Mouse (Mus musculus) lung, postnatal 0 days (tissue): ENCODE measurements around the gene Tubg1. TPM values are rescaled to one million over a fixed set of nuclear protein-coding genes. Genes with fewer than 3 reads are reported as not detected.
A peak's percentile ranks its signal among the peaks of the same experiment; 100 is the strongest.

Experiments used
- ATAC-seq: fragments of 200-750 bp; cut with Nextera tagmentation; 2 replicates; pipeline ENCODE4 v1.8.0; 2017; ENCODE audit warnings: moderate library complexity
- DNase-seq: peaks from one replicate; pipeline ENCODE4 v3.0.0-alpha.2; 2016; ENCODE audit warnings: low spot score
- H3K27ac ChIP-seq: fragments of 300-500 bp; sonication (generic); 2 replicates; pipeline ENCODE4 v1.5.1; 2014; ENCODE audit warnings: antibody characterized with exemption, mild to moderate bottlenecking, low read length, mixed read lengths
- H3K27me3 ChIP-seq: fragments of 300-500 bp; sonication (generic); replicated peaks from 2 replicates; pipeline ENCODE4 v1.6.1; 2014; ENCODE audit warnings: low read length, mixed read lengths; ENCODE audit not compliant: insufficient read depth
- H3K36me3 ChIP-seq: fragments of 300-500 bp; sonication (generic); 2 replicates; pipeline ENCODE4 v1.6.1; 2014; ENCODE audit warnings: low read length, mixed read lengths; ENCODE audit not compliant: insufficient read depth
- H3K4me1 ChIP-seq: fragments of 300-500 bp; sonication (generic); 2 replicates; pipeline ENCODE4 v1.6.1; 2014; ENCODE audit warnings: antibody characterized with exemption, low read depth, low read length, mixed read lengths; ENCODE audit not compliant: insufficient read depth
- H3K4me2 ChIP-seq: fragments of 300-500 bp; sonication (generic); replicated peaks from 2 replicates; pipeline ENCODE4 v1.6.1; 2014; ENCODE audit warnings: low read depth, mild to moderate bottlenecking, low read length, moderate library complexity, mixed read lengths
- H3K4me3 ChIP-seq: fragments of 300-500 bp; sonication (generic); 2 replicates; pipeline ENCODE4 v1.5.1; 2014; ENCODE audit warnings: low read depth, low read length
- H3K9ac ChIP-seq: fragments of 300-500 bp; sonication (generic); replicated peaks from 2 replicates; pipeline ENCODE4 v1.6.1; 2014; ENCODE audit warnings: low read depth, mild to moderate bottlenecking
- H3K9me3 ChIP-seq: fragments of 300-500 bp; sonication (generic); 2 replicates; pipeline ENCODE4 v1.6.1; 2016; ENCODE audit warnings: low read length, mixed read lengths
- CTCF ChIP-seq: IDR thresholded peaks from 2 replicates; pipeline ENCODE4 v1.5.1; 2016; ENCODE audit warnings: antibody characterized with exemption, mild to moderate bottlenecking
- EP300 ChIP-seq: IDR thresholded peaks from 2 replicates; pipeline ENCODE4 v1.6.1; 2016; ENCODE audit warnings: antibody characterized with exemption, mild to moderate bottlenecking, control low read depth
- WGBS: fragments of 180-500 bp; shearing (Covaris S2); extraction: QIAGEN DNeasy Blood & Tissue Kit; methylation state at CpG from one replicate; pipeline ENCODE4 v1.1.7; 2014; 5-methylcytosine and 5-hydroxymethylcytosine counted together
- polyA plus RNA-seq: library from polyadenylated mRNA; unstranded; fragments of >200 nt; fragmentation: Nextera tagmentation; extraction: Ambion mirVana; gene quantifications from 2 replicates; pipeline ENCODE4 v1.2.1, GENCODE M21; 2015

The Tubg1 gene
- polyA plus RNA-seq, 1 experiment from 2014 or later = 25.8 TPM

DNA sequence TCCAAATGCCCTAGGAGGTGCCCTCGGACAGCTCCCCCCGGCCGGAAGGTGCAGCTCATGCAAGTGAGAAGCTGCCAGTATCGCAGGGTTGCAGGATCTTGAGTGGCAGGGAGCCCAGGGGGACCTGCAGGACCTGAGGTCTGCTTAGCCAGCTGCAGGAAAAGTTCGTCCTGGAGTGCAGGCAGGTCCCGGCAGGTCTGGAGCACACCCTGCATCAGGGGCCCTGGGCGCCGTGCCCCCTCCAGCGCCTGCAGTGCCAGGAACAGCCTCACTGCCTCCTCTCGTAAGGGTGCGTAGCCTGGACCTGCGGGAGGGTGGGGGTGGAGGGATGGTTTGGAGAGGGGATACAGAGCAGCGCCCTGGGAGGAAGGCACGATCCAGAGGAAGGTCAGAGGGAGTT, 46.6 kb downstream of the Tubg1 start:
- H3K27ac ChIP-seq = no peak overlapping the region
- peaks cover 23% of the 10 kb centered on the region for H3K36me3 ChIP-seq
- H3K9me3 ChIP-seq = no peaks in the 10 kb centered on the region
- no peak overlapping the region for H3K4me2 ChIP-seq
- TF ChIP-seq CTCF (no peak), EP300 (no peak)
- DNase-seq = no peak
- H3K4me1 ChIP-seq = peaks cover 14% of the 10 kb centered on the region; the same call in 1 of the 2 replicates
- no peaks in the 10 kb centered on the region; the same call in 1 of the 2 replicates for H3K27me3 ChIP-seq
- no peak overlapping the region for H3K4me3 ChIP-seq
- WGBS = 79% methylated on average over 14 of the region's 14 CpGs
- ATAC-seq = no peak
- H3K9ac ChIP-seq = no peak overlapping the region

DNA sequence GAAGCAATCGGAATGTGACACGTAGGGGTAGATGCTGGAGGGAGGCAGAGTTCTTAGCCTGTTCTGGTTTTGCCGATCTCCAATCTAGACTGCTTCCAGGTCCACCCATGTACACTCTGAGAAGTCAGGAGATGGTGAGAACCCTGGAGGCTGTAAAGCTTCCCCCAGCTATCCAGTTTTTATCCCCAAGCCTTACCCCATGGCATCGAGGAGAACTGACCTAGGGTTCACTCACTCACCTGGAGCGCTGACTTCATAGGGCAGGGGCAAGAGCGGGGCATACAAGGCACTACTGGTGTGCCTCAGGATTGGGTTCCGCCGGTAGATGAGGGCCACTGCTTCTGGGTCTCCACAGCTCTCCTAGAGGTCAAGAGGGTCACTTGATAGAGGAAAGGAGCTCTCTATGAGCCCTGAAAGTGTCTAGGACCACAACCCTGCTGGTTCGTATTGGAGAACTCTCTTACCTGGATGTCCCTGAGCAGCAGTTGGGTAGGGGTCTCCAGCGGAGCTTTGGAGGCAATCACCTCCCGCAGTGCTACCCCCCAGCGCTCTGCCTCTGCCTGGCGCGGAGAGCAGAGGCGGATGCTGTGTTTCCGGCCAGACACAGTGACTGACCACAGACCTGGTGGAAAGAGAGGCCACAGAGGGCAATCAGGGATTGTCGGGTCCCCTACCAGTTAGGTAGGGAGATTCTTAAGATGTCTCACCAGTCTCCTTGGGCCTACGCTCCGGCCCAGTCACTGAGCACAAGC, 47.6 kb downstream of the Tubg1 start:
- TF ChIP-seq CTCF (no peak), EP300 (no peak)
- Histone ChIP-seq H3K4me2 (no peak overlapping the region), H3K9me3 (no peaks in the 10 kb centered on the region), H3K27me3 (no peaks in the 10 kb centered on the region; the same call in 1 of the 2 replicates), H3K4me3 (no peak overlapping the region), H3K36me3 (peaks cover 20% of the 10 kb centered on the region), H3K27ac (no peak overlapping the region), H3K4me1 (peaks cover 17% of the 10 kb centered on the region; the same call in 1 of the 2 replicates), H3K9ac (no peak overlapping the region)
- WGBS = 80% methylated on average over 19 of the region's 19 CpGs
- DNase-seq = no peak
- no peak for ATAC-seq

DNA sequence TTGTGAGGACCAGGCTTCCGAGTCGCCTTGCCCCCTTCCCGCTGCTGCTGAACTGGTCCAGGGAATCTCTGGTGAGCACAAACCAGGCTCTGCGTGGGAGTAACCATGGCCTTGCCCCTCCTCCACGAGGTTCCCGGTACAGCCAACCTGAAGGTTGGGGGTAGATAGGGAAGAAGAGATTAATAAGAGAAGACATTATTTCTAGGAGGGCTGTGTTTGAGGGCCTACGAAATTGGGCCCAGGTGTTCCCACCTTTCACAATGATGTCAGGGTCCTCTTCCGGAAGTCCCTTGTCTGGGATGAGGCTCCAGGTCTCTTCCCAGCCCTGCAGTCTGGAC, 48.2 kb downstream of the Tubg1 start:
- TF ChIP-seq EP300 = no peak
- TF ChIP-seq CTCF = no peak
- H3K36me3 ChIP-seq = peaks cover 20% of the 10 kb centered on the region
- no peaks in the 10 kb centered on the region; the same call in 1 of the 2 replicates for H3K27me3 ChIP-seq
- no peak for DNase-seq
- no peaks in the 10 kb centered on the region for H3K9me3 ChIP-seq
- H3K4me3 ChIP-seq = no peak overlapping the region
- H3K9ac ChIP-seq = no peak overlapping the region
- 82% methylated on average over 8 of the region's 8 CpGs for WGBS
- no peak overlapping the region for H3K4me2 ChIP-seq
- no peak for ATAC-seq
- H3K4me1 ChIP-seq = peaks cover 20% of the 10 kb centered on the region; the same call in 1 of the 2 replicates
- H3K27ac ChIP-seq = no peak overlapping the region

DNA sequence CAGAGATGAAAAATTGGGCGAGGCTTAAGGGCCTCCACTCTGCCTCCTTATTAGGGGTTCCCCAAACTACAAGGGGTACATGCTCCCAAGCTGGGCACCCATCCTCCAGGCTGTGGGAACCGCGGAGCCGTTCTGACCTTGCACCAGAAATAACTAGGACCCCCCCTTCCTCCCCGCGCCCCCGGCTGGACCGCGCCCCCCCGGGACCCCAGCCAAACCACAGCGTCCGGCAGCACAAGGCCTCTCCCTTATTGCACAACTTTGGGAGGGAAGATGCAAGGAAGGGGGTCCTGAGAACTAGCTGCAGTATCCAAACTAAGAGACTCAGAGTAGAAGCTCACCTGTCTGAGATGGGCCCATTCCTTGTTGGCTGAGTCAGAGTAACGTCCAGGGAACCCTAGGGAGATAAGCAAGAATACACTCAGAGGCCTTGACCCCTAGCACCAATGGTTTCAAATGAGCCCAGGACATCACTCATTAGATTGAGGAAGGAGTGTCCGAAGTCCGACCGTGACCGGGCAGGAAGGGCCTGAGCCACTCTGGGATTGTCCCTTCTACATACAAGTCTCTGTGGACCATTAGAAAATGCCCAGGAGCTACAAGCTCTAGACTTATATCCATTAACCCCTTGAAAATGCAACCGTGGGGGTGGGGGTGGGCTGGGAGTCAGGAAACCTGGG, 48.7 kb downstream of the Tubg1 start:
- TF ChIP-seq EP300 (no peak), CTCF (no peak)
- Histone ChIP-seq H3K4me3 (0 out of 2 replicates have a peak overlapping the region, but pooled peaks have one; percentile 68), H3K27ac (peak overlapping the region; percentile 32), H3K9ac (no peak overlapping the region), H3K9me3 (no peaks in the 10 kb centered on the region), H3K4me1 (peaks cover 22% of the 10 kb centered on the region), H3K27me3 (no peaks in the 10 kb centered on the region; the same call in 1 of the 2 replicates), H3K36me3 (peaks cover 18% of the 10 kb centered on the region), H3K4me2 (peak overlapping the region; percentile 75)
- WGBS = 48% methylated on average over 14 of the region's 18 CpGs
- DNase-seq = no peak
- no peak for ATAC-seq

DNA sequence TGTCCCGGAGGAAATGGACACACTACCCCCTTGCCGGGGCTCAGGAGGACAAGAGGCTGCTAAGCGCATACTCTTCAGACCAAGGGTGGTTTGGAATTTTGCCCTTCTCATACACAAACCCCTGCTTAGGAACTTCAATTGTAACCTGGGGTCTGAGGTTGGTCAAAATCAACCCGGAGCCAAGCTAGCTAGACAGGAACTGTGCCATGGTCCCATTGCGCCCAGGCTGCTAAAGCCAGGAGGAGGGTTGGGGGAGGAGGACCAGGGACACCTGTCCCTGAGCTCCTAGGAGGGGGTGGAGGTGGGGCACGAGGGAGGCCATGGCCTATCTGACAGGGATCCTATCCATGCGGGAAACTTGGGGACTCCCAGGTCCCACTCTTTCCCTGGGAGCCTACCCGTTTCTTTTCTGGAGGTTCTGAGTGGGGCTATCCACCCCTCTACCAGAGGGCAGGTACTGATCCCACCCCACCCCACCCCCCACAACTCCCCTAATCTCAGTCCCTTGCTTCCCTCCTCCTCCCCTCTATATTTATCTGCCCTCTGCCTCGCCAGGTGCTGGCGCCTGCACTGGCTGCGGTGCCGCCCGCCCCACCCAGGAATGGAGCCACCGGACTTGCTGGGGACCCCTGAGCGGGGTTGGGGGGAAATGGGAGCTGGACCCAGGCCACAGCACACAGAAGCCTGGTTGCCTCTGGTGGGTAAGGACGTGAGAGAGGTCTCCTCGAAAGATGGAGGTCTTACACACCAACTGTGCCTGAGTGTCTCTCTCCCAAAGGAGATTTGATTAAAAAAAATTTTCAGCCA, 49.8 kb downstream of the Tubg1 start:
- Histone ChIP-seq H3K36me3 (peaks cover 8% of the 10 kb centered on the region), H3K27ac (peak overlapping the region; percentile 95)

GRCm38 (mm10) chr11:101170354-101170810, 50.6 kb downstream of the Tubg1 start, which contains the start of gene Cntnap1:
TSS of gene Cntnap1 (plus strand) at chr11:101170523.
- DNase-seq = peak; percentile 90

More for the DNA sequence above, 49.8 kb downstream of the Tubg1 start:
- H3K4me3 ChIP-seq = peak overlapping the region; percentile 68
- no peaks in the 10 kb centered on the region for H3K27me3 ChIP-seq
- peak overlapping the region; percentile 74 for H3K9ac ChIP-seq
- TF ChIP-seq CTCF (no peak), EP300 (no peak)
- ATAC-seq = no peak
- peak; percentile 19 for DNase-seq
- H3K9me3 ChIP-seq = no peaks in the 10 kb centered on the region
- H3K4me1 ChIP-seq = peaks cover 28% of the 10 kb centered on the region
- H3K4me2 ChIP-seq = peak overlapping the region; percentile 75
- 12% methylated on average over 15 of the region's 17 CpGs for WGBS

More at GRCm38 (mm10) chr11:101170354-101170810, 50.6 kb downstream of the Tubg1 start, which contains the start of gene Cntnap1:
- H3K9me3 ChIP-seq = no peaks in the 10 kb centered on the region
- H3K36me3 ChIP-seq = peaks cover 7% of the 10 kb centered on the region
- H3K4me2 ChIP-seq = peak within 1 kb of the TSS; percentile 75
- peak within 1 kb of the TSS; percentile 74 for H3K9ac ChIP-seq
- H3K4me1 ChIP-seq = peaks cover 34% of the 10 kb centered on the region
- TF ChIP-seq EP300 (no peak), CTCF (no peak; the same call in 1 of the 2 replicates)
- ATAC-seq = peak; percentile 16
- H3K27ac ChIP-seq = peak within 1 kb of the TSS; percentile 95
- H3K4me3 ChIP-seq = peak within 1 kb of the TSS; percentile 68
- peaks cover 5% of the 10 kb centered on the region for H3K27me3 ChIP-seq
- under 1% methylated on average over 32 of the region's 35 CpGs for WGBS
